Mouse (Mus musculus) 3T3-L1 (cell line): ENCODE results near the gene Gm20498.
"Not testable (repeated sequence)": the region's sequence is repeated elsewhere in the genome, so short reads cannot be mapped to it uniquely, and the experiment has no call there.

Experiments
- DNase-seq: peaks from one replicate; pipeline ENCODE4 v3.0.0-alpha.2; 2015; ENCODE audit warnings: low read depth, low spot score

Gm20498 gene

DNA sequence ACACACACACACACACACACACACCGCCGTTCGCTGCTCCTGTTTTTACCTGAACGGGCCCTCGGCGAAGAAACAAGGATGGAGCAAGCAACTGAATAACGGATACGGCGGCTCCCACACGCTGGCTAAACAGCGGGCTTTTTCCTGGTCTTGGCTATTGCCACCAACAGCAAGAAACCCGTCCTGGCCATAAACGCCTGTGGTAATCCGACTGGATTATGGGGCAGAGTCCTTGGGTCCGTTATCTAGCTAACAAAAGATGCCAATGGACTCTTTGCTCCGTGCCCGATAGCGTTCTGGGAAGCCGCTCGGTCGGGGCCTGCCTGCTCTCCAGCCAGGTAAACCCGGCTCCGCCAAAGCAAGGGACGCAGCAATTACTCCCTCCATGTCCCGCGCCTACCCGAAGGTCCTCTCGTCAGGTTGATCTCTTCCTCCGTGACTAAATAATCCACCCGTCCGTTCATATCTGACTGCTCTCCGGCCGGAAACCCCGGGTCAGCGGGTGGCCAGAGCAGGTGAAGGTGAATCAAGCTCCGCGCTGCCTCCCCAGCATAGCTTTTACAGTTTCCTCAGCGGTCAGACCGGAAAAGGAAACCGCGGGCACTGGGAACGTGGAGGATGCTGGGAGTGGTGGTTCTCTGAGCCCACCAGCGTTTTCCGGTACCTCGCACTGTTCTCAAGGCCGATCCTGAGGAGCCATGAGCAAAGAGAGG, at the start of gene Gm20498, which contains the start of gene Synj2bp:
Gene Gm20498, minus strand, starts transcription at position 590 of the 713 bp plus-strand sequence.
Gene Synj2bp, minus strand, starts transcription at position 596 of the 713 bp plus-strand sequence.
- peak; percentile 89 for DNase-seq

DNA sequence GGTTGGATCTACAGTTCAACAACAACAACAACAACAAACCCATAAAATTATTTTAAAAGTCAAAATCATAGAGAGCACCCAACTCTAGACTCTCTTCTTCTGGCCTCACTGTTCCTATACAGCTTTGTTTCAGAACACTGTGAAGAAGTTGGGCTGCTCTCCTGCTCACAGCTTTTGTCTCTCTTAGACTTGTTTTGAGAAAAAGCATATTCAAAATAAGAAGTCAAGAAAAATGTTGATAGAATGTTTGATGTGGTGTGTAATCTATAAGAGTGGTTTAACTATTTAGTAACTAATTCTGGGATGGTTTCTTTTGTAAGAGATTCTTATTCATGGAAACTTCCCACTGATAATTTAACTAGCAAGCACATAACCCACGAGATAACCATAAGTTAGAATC, 35.7 kb upstream of the Gm20498 start, which contains the start of gene Adam21:
Gene Adam21, minus strand, starts transcription at position 101 of the 400 bp plus-strand sequence.
- DNase-seq = no peak

DNA sequence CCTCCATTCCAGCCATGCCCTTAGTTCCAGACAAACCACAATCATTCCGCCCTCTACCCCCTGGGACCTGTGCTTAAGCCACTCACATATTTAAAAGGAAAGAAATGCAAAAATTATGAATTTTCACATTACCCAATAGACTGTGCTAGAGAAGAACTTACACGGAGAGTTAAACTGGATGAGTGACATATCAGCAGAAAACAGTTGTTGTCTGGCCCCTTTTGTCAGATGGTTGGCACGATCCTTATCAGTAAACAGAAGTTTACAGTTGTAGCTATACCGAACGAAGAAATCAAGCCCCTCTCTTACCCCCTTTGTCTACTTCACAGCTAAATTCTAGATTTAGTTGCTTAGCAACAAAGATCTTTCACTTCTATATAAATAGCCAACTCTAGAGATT, 35.2 kb upstream of the Gm20498 start:
- no peak for DNase-seq

DNA sequence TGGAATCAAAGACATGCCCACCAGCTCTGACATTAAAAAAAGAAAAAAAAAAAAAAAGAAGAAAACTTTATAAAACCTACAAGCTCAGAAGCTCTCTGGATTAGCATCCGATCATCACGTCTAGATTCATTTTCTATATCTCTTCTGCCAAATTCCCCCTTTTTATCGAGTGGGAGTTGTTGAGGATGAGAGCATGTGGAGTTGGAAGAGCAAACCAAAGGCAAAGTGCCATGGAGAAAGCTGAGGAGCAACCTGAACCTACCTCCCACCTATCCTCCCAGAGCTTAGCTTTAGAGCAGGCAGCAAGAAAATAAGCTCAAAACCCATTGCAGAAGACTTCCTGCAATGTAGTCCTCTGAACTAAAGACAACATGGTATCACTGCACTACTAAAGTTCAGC, 31.5 kb upstream of the Gm20498 start:
- DNase-seq = no peak

DNA sequence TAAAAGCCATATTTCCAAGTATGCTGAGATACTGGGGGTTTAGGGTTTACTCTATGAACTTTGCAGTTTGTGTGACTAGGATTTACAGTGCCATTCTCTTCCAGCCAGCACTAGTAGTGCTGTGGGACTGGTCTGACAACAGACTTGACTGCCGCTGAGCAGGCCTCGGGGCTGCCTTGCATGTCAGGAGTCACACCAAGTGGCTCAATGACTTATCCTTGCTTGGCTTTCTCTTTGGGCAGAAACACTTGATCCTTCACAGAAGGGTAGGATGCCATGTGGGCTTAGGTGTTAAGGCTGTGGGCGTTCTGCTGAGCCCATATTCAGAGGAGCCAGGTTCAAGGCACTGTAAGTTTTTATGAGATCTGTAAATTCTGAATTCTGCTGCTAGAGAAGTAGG, 16.6 kb upstream of the Gm20498 start:
- DNase-seq = no peak

DNA sequence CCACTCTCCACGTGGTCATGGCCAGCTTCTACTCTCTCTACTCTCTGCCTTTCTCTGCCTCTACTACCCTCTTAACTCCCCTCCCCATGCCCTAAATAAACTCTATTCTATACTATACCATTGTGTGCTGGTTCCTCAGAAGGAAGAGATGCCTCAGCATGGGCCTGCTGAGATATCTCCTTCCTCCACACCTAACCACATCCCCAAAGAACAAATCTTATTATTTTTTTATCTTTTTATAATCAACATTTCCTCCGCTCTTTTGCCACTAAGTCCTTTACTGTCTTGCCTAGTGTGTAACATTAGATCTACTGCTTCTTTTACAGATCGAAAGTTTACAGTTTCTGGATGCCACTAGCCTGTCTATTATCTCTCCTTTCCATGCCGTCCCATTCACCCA, 14.5 kb upstream of the Gm20498 start:
- DNase-seq = no peak

DNA sequence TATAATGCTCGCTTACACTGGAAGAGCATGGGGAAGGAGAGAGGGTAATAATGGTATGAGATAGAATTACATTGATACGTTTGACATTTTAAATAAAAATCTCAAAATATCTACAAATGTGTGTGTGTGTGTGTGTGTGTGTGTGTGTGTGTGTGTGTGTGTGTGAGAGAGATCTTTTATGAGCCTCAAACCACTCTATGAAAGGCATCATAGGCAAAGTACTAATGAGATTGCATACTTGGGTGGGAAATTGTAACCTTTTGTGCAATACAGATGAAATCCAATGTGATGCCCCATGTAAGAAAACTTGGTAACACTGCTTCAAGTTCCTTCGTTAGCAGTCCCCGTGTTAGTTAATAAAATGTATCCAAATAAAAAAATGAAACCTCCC, 319 bp upstream of the Gm20498 start:
- DNase-seq = no peak

DNA sequence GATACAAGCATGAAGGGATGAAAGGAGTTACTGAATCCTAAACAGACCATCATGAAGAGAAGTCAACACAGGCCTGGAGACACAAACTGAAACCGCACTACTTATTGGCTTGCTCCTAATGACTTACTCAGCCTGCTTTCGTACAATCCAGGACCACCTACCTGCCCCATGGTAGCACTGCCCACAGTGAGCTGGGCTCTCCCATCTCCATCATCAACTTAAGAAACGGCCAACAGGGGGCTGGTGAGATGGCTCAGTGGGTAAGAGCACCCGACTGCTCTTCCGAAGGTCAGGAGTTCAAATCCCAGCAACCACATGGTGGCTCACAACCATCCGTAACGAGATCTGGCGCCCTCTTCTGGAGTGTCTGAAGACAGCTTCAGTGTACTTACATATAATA, 2.1 kb downstream of the Gm20498 start:
- peak; percentile 27 for DNase-seq

DNA sequence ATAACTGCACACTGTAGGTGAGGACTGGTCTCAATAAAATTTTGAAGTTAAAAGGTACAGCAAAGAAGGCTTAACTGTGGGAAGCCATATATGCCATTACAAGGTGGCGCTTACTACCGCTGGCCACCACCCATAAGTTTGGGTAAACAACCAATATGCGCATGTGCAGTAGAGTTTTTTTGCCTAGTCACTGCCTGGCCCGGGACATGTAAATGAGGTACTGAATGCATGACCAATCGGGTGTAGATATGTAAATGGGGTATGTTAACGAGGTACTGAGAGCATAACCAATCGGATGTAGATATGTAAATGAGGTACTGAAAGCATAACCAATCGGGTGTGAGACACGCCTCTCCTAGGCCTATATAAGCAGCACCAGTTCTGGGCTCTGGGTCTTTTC, 35.8 kb downstream of the Gm20498 start:
- DNase-seq = not testable (repeated sequence)

DNA sequence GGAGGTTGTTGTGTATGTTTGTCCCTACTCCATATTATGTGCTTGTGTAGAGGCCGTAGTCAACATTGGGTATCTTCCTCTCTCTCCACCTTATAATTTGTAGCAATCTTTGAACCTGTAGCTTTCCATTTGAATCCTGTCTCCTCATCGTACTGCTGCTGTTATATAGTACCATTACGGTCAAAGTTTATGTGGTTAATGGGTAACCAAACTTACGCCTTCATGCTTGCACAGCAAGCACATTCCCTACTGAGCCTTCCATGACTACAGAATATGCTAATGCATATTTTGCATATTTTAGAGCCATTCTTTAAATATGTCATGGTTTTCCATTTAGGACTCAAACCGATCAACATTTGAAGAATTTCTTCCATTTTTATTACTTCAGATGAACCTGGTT, 42.2 kb downstream of the Gm20498 start:
- no peak for DNase-seq

DNA sequence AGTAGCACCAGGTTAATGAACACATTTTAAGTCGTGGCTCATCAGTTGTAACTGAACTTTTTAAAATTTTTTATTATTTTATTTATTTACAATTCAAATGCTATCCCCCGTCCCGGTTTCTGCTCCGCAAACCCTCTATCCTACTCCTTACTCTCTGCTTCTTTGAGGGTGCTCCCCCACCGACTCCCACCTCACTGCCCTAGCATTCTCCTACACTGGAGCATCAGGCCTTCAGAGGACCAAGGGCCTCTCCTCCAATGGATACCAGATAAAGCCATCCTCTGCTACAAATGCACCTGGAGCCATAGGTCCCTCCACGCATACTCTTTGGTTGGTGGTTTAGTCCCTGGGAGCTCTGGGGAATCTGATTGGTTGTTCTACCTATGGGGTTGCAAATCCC, 47.4 kb downstream of the Gm20498 start:
- no peak for DNase-seq

DNA sequence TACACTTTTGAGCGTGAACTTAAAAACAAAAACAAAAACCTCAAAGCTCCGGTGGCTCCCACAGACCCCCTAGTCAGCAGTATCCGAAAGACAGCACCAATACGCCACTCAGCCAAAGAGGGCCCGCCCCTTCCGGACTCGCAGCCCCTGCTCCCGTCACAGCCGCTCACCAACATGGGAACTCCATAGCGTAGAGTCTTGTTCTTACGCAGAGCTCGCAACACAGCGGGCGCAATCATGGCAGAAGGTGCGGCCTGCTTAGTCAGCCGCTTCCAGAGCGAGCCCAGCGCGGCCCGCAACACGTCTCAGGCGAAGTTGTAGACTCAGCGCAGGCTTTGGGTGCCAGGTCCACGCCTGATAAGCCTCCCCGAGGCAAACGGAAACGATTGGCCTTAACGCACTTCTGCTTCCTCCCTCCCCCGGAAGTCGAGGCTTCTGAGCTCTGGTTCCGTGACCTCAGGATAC, 47.9 kb downstream of the Gm20498 start, which contains the start of gene Cox16:
Gene Cox16, minus strand, starts transcription at position 401 of the 465 bp plus-strand sequence.
- DNase-seq = peak; percentile 90

DNA sequence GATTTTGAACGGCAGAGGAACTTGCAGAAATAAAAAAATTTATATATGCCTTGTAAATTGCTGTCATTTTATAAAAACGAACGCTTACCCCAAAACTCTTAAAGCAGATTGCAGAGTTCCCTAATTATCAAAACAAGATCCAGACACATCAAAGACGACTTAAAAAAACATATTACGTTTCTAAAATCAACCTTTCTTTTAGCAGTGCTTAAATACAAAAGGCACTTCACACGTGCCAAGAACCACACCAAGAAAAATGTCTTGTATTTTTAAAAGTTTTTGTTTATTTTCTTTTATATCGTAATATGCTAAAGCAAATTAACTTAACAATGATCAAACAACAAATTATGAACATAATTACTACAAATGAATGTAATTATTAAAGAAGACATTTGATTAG, 48.5 kb downstream of the Gm20498 start:
- DNase-seq = peak; percentile 9

DNA sequence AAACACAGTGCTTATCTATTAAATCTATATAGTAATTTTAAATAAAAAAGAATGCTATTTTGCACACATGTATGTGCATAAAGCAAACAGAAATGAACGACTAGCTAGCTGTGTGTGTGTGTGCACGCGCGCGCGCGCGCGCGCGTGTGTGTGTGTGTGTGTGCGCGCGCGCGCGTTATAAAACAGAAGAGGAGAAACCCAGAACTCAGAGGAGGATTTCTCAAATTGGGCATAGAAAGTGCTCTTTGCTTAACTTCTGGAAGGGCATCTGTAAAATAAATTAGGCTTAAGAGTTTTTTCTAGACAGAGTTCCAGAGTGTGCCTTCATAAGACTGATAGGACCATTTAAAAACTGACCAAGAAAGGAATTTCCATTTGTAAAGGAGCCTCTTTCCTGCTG, 49.0 kb downstream of the Gm20498 start:
- DNase-seq = peak; percentile 23

DNA sequence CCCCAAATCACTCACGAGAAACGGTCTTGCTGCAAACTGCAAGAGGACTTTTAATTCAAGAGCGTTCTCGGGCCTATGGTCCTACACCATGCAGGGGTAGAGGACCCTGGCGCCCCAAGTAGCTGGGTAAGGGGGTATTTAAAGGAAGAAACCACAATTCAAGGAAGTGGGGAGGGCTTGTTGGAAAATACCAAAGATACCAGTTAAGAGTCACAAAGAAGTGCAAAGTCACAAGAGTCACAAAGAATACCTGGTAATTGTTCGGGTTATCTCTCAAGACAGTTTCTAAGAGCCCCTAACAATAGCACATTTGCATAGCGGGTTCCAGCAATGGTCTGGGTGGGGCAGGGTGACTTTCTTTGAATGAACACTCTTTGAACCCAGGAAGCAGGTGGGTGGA, 73.7 kb downstream of the Gm20498 start:
- not testable (repeated sequence) for DNase-seq

DNA sequence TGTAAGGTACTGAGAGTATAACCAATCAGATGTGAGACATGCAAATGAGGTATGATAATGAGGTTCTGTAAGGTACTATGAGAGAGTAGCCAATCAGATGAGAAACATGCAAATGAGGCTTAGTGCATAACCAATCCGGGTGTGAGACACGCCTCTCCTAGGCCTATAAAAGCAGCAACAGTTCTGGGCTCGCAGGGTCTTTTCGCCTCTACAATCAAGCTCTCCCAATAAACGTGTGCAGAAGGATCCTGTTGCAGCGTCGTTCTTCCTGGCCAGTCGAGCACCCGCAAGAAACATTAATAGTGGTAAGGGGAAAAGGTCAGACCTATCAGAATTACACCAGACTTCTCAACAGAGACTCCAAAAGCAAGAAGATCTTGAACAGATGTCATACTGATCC, 93.7 kb downstream of the Gm20498 start:
- not testable (repeated sequence) for DNase-seq

DNA sequence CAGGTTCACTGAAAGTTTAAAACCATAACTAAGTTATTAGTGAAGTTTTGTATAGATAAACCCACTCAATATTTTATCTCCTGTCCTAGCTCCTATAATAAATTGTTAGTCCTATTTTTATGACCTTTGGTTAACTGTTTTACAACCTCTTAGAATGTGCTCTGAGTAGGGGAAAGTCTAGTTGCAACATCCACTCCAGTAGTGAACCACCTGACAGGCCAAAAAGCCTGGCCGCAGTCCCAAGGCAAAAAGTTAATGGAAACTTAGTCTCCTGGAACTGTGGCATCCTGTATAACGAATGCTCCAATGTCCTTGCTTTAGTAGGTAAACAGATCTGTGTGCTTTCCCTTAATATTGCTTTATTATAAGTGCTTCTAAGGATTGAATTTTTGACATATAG, 97.9 kb downstream of the Gm20498 start:
- DNase-seq = not testable (repeated sequence)

DNA sequence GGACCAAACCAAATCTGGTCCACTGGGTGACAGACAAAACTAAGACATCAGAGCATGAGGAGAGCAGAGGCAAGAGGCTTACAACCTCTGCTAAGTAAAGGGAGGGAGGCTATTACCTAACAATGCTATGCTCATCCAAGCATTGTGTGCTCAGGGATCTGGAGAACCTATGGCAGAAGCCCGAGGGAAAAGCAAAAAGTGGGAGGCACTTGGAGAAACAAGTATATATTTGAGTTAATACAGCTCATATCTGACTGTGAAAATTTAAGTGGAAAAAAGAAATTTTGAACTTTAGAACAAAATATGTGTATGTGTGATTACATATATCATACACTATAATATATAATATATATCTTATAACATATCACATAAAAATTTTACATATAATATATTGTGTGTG, 110.9 kb downstream of the Gm20498 start, which contains the start of gene Adam4:
Gene Adam4, minus strand, starts transcription at position 101 of the 400 bp plus-strand sequence.
- no peak for DNase-seq

DNA sequence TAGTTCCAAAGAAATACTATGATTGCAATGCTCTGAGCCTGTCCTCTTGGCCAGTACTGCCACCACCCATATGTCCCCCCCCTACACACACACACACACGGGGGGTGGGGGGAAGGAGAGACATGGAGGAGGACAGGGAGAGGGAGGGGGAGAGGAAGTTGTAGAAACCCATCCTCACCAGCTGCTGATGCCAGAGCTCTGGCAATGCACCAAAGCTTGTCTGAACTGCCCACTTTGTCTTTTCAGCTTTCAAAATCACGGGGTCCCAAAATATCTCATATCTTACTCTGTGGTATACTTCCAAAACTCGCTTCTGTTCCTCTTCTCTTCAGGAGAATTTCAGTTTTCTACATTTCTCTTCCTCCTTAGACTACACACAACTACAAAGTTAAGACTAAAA, 119.5 kb downstream of the Gm20498 start:
- DNase-seq = no peak

DNA sequence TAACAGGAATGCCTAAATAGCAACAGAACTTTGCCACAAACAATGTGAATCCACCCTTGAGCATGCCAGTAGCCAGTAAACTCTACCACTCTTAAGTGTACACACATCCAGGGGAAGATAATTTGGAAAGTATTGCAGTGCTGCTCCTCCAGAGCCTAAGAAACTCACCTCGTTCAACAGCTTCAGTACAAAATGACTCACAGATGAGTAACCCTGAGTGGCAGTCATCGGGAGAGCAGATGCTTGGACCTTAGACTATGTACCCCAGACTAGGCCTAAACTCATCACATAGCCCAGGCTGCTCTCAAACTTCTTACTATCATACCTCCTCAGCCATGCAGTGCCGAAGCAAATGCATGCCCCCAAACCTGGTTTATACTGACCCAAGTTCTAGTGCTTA, 123.7 kb downstream of the Gm20498 start:
- DNase-seq = peak; percentile 77

DNA sequence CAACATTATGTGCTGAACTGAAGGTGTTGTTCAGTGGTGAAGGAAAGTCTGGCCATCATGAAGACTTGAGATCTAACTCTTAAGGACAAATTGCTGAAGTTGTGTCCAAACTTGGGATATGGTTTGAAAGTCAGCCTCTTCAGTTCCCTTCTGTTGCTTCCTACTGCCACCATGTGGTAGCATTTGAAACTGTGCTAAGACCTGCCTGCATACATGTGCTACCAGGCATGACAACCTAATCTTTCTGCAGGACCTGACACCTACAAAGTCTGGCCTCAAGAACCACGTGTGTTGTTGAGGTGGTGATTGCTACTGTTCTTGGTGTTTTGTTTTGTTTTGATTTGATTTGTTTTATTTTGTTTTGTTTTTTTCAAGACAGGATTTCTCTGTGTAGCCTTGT, 130.5 kb downstream of the Gm20498 start:
- peak; percentile 76 for DNase-seq

DNA sequence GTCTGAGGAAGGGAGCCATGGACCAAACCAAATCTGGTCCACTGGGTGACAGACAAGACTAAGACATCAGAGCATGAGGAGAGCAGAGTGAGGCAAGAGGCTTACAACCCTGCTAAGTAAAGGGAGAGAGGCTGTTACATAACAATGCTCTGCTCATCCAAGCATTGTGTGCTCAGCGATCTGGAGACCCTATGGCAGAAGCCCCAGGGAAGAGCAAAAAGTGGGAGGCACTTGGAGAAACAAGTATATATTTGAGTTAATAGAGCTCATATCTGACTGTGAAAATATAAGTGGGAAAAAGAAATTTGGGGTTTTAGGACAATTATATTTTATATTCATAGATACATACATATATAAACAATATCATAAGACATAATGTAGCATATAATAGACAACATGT, 153.3 kb downstream of the Gm20498 start, which contains the start of gene Gm4787:
Gene Gm4787, minus strand, starts transcription at position 101 of the 400 bp plus-strand sequence.
- not testable (repeated sequence) for DNase-seq

DNA sequence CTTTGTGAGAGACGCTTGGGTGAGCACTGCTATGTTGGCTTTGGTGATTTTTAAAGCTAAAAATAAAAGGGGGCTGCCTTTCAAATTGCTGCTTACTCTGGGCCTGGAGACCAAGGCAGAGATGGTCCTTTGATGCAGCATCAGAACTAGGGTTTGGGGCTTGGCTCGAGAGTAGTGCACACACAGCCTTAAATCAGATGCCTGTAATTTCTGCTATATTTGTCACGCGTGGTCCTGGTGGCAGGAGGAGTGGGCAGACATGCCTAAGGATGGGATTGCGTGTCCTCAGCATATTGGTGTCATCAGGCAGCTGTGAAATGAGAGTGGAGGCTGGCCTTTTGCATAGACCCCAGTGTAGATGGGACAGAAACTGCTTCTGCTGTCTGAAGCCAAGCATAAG, 198.9 kb downstream of the Gm20498 start:
- no peak for DNase-seq
